Mouse (Mus musculus): Measurements from ENCODE around the gene Msmo1.

The Msmo1 gene

DNA sequence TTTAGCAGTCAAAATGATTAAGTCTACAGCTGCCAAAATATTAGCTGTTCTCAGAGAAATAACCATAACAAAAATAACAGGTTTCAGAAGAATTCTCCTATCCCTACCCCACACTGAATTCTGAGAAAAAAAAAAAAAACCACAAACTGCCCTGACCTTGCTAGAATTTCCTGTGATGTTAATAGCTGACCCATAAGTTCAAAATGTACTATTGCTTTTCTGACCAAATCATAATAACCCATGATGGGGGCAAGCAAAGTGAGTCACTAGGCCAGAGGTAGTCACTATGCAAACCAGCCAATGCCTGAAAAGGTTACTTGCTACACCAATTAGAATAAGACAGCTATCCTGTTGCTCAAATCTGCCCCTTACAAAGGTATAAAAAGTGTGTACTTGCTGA lies 26.1 kb downstream of the Msmo1 start:
- no peak for DNase-seq

DNA sequence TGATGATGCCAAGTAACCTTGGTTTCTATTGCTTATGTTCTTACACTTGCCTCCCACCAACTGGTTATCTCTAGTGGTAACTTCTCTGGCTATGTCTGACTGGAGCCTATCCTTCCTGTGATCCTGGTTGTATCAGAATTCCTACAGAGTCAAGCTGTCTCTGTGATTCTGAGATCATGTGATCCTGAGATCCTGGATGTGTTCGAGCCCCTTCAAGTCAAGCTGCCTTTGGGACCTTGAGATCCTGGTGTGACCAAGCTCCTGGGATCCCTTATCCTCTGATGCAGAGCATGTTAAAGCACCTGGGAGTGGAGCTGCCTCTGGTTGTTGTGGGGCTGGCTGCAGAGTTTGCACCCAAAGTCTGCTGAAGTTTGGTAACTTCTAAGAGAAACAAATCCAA lies 30.4 kb downstream of the Msmo1 start:
- DNase-seq = no peak

- peak; percentile 85 for DNase-seq
These were observed 40.9 kb downstream of the Msmo1 start, which contains the start of gene Cpe for GRCm38 (mm10) chr8:64692651-64693201. Cpe (minus strand) TSS chr8:64693054.

- DNase-seq = no peak
These were observed 41.8 kb downstream of the Msmo1 start for GRCm38 (mm10) chr8:64691591-64692401.

GRCm38 (mm10) chr8:64690845-64691244 lies 42.7 kb downstream of the Msmo1 start:
- DNase-seq = no peak

DNA sequence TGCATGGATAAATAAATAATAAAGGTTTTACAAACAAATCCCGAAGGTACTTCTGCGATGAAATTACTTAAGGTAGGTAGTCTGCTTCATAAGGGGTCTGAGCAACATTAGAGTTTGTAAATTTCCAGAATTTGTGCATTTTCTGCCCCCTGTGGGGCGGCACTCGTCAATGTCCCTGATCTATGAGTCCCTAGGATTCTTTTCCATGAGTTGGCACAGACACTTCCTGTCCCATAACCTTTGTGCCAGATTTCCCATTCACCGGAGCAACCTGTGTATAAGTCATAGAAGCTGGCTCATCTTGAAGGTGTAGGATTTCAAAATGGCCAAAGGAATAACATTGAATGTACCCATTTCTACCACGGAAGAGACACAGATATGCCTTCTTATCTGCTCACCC lies 43.3 kb downstream of the Msmo1 start:
- DNase-seq = no peak

DNA sequence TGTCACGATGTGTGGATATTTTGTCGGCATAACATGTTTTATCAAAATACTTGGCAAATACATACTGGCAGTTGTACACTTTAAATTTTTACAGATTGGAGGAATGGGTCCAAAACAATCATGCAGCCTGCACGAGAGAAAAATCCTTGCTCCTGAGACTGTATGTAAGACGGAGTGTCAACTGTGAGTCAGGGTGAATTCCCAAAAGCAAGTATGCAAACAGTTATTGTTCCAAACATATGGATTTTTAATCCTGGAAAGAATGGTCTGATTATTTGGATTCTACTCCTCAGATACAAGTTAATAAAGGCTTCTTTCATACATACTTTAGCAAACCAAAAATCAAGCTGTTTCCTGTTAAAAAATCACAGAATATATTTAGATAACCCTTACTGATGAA lies 44.9 kb downstream of the Msmo1 start:
- no peak for DNase-seq

GRCm38 (mm10) chr8:64688161-64688560 lies 45.4 kb downstream of the Msmo1 start:
- DNase-seq = no peak

DNA sequence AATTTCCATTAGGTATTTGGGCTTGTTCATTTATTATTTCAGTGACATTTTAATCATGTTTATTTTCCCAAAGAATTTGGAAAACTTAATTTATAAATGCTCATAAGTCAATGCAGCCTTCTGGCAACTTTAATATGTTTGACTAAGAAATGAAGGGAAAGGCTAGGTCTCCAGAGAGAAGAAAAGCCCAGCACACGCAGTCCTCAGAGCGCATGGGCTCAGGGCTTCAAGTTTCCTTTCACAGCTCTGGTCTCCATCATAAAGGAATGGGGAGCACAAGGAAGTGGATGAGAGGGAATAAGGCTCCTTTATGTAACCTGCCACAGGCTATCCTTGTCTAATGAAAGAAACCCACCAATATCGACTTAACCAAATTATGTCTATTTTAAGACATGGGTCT lies 51.1 kb downstream of the Msmo1 start:
- no peak for DNase-seq

DNA sequence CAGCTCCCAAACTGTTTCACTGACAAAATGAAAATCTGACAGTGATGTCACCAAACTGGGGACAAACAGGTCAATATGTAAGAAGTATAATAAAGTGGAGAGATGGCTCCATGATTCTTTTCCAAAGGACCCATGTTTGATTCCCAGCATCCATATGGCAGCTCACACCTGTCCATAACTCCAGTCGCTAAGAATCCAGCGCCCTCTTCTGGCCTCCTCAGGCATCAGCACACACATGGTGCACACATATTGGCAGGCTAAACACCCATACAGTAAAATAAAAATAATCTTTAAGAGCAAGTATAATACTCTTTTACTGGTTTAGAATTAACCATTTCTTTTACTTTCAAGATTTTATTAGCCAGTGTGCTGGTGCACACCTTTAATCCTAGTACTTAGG lies 57.2 kb downstream of the Msmo1 start:
- no peak for DNase-seq

- DNase-seq = no peak
These were observed 58.5 kb downstream of the Msmo1 start for GRCm38 (mm10) chr8:64674951-64675585.

DNA sequence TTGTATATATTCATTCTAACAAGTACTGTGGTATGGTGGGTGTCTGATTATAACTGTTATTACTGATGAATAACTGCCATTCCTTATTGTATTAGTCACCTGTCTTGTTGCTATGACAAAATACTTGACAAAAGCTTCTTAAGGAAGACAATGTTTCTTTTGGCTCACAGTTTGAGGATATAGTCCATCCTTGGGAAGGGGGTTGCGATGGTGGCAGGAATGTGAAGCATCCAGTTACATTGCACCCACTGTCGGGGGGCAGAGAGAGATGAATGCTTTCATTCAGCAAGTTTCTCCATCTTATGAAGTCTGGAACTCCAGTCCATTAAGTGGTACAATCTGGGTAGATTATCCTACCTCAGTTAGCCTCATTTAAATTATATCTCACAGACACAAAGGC lies 60.7 kb downstream of the Msmo1 start:
- no peak for DNase-seq

GRCm38 (mm10) chr8:64671937-64672336 lies 61.7 kb downstream of the Msmo1 start:
- DNase-seq = no peak
